Mouse (Mus musculus) retina, postnatal 1 day (tissue): Measurements from ENCODE around the gene Nt5dc2.
A peak's percentile ranks its signal among the peaks of the same experiment; 100 is the strongest.

Experiments used
- DNase-seq: peaks from one replicate; pipeline ENCODE4 v3.0.0-alpha.2; 2012

Nt5dc2 gene

DNA sequence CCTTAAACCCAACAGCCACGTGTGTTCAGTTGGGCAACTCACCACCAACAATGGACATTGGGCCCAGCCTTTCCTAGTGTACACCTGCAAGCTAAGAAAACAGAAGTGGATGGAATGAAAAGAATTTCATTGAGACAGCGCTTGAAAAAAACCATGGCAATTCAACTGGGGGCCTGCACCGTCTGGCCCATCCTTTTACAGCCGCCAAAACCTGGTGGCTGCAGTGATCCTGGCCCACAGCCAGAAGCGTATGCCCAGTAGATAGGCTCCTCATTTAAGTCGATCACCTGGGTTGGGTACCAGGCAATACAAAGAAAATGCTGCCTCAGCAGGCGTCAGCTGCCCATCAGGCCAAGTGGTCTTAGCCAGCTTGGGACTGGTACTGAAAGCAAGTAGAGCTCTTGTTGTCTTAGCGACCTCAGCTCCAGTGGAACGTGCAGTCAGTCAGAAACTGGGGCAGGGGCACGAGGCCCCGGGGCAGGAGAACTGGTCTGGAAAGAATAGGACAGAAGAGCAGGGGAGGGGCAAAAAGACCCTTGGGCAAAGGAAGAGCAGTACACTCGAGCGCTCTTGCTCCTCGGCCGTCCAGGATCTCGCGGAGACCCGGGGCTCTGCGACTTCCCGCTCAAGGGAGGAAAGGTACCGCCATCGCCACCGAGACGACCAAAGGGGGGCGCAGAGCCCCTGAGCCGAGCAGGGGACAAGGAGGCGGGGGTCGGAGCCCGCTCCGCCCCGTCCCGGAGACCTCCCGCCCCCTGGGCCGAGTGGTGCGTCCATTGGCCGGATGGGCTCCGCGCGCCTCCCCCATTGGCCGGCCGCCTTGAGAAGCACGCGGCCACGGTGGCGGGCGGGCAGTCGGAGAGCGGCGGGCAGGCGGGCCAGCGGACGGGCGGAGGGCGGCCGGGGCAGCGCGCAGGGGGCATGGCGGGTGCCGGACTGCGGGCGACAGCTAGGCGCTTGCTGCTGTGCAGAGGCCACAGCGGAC lies at the start of gene Nt5dc2:
Gene Nt5dc2, plus strand, starts transcription at position 818 of the 985 bp plus-strand sequence.
- DNase-seq, result peak; percentile 97

- no peak for DNase-seq
Observed at GRCm38 (mm10) chr14:31081147-31081546, 49.7 kb upstream of the Nt5dc2 start.

GRCm38 (mm10) chr14:31087433-31087832 lies 43.4 kb upstream of the Nt5dc2 start:
- no peak for DNase-seq

DNA sequence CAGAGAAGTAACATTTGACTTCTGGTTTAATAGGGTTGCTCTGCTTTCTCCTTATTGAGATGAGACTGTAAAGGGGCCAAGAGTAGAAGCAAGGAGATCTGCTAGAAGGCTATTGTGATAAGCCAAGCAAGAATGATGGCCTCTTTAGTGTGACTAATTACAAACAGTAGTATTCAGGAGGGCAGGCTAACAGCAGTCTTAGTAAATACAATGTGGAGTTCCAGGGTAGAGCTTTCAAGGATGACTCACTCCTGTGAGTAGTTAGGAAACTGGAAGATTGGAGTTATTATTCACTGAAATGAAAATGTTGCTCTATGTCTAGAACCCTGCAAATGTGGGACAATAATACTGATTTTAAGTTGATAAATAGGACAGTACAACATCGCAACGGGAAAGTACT lies 42.3 kb upstream of the Nt5dc2 start:
- no peak for DNase-seq

- DNase-seq, result no peak
Observed at GRCm38 (mm10) chr14:31089918-31090317, 40.9 kb upstream of the Nt5dc2 start.

- no peak for DNase-seq
Observed at GRCm38 (mm10) chr14:31105156-31105555, 25.7 kb upstream of the Nt5dc2 start.

DNA sequence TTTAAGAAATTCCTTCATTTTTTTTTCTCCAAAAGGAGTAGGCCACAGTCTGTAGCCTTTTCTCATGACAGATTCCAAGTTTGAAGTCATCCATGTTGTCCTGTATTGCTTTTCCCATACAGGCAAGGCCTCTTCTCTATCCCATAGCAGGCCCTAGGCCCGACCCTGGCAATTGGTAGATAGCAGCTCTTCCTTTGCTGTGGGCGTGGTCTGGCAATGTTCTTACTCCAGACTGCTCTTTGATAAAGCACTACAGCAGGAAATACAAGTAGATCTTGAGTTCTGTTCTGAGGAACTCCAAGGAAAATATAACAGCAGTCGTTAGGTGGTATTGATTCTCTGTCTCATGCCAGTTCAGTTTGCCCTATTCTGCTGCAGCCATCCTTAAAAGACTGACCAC lies 20.2 kb upstream of the Nt5dc2 start:
- no peak for DNase-seq

DNA sequence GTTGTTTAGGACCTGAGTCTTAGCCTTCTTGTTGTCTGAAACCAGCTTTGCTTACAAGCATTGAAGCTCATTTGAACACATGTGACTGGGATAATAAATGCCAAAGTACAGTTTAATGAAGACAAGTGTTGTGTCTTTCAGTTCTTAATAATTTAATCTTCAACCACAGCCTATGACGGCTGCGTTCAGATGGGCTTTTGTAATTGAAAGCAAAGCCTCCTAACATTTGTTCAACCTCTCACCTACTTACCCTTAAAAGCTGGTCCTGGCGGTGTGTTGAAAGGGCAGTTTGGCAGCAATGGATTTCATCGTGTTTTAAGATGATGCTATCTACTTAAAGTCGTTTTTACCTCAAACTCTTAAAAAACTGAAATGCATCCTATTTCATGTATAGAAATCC lies 18.7 kb upstream of the Nt5dc2 start:
- DNase-seq, result no peak

- DNase-seq, result no peak
Observed at GRCm38 (mm10) chr14:31114011-31114410, 16.8 kb upstream of the Nt5dc2 start.

GRCm38 (mm10) chr14:31115522-31115921 lies 15.3 kb upstream of the Nt5dc2 start:
- no peak for DNase-seq

DNA sequence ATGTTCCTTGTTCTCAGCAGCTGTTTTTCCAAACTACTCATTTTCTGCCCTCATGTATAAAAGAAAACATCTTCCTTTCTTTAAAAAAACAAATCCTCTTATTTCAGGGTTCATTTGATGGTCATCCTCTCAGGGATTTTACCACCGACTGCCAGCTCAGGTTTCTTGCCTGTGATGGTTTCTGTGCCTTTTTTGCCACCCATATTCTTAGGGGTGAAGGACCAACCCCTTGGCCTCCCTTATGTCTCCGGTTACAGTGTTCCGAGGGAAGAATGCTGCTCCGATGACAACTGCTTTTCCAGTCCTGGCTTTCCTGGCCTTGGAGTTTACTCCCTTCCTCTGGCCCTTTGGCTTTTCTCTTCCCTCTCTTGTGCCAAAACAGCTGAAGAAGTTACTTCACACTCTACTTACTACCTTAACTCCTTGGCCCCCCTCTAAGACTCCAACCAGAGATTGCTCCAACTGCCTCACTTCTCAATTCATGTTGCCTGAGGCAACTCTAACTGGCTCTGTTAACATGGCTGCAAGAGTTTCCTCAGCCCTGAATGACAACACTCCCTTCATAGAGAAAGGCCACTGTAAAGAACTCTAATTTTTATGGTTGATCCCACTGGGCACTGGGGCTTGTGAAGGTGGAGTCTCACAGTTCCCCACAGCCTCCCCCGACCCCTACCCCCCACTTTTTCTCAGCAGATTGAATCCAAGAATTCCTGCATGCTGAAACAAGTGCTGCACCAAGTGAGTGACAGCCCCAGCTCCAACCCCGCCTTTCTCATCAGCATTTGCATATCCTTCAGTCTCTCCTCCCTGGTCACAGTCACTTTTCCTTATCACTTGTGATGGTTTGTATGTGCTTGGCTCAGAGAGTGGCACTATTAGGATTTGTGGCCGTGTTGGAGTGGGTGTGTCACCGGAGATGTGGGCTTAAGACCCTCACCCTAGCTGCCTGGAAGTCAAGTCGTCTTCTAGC lies 5.5 kb upstream of the Nt5dc2 start:
- DNase-seq, result no peak

GRCm38 (mm10) chr14:31126826-31127225 lies 4.0 kb upstream of the Nt5dc2 start:
- no peak for DNase-seq

- DNase-seq, result peak; percentile 62
Observed at GRCm38 (mm10) chr14:31128101-31128825, 2.6 kb upstream of the Nt5dc2 start.

DNA sequence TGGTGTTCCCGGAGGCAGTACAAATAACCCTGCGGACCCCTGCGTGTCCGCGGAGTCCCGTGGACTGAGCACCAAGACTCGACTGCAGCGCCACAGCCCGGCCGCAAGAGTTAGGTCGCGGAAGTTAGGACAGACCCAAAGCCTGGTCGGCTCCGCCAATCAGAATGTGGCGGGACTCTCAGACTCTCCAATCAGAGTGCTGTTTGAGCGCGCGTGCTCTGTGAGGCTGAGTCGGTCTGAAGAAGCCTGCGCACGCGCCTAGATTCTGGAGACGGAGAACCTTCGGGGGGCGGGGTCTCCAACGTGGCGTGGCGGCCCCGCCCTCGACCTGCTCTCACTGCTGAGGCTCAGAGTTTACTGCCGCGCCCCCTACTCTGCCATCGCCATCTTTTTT lies 2.0 kb upstream of the Nt5dc2 start, which contains the start of gene Smim4:
Gene Smim4, minus strand, starts transcription at position 131 of the 394 bp plus-strand sequence.
- peak; percentile 100 for DNase-seq

- no peak for DNase-seq
Observed at GRCm38 (mm10) chr14:31129326-31130235, 1.3 kb upstream of the Nt5dc2 start.

DNA sequence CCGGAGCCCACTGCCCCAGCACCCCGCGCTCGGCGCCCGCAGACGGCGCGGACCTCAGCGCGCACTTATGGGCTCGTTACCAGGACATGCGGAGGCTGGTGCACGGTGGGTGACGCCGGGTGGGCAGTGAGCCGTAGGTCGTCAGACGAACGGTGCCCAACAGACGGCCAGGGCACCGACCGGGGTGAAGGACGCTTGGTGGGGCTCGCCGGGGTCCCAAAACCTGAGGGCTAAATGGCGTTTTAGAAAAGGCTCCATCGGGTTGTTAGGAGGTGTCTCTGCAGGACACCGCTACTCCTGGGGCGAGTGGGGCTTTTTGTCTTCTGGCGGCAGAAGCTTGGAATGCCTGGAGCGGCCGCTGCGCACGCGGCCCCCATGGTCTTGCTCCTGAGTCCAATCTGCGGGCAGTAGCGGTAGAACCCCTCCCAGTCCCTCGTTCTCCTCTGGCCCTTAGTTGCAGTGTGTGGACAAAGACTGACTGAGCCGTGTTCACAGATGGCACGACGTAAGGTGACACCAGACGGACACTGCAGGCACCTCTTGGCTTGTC lies 494 bp downstream of the Nt5dc2 start:
- DNase-seq, result peak; percentile 57

GRCm38 (mm10) chr14:31132031-31132430 lies 1.2 kb downstream of the Nt5dc2 start:
- peak; percentile 37 for DNase-seq

GRCm38 (mm10) chr14:31132491-31132975 lies 1.7 kb downstream of the Nt5dc2 start:
- no peak for DNase-seq

DNA sequence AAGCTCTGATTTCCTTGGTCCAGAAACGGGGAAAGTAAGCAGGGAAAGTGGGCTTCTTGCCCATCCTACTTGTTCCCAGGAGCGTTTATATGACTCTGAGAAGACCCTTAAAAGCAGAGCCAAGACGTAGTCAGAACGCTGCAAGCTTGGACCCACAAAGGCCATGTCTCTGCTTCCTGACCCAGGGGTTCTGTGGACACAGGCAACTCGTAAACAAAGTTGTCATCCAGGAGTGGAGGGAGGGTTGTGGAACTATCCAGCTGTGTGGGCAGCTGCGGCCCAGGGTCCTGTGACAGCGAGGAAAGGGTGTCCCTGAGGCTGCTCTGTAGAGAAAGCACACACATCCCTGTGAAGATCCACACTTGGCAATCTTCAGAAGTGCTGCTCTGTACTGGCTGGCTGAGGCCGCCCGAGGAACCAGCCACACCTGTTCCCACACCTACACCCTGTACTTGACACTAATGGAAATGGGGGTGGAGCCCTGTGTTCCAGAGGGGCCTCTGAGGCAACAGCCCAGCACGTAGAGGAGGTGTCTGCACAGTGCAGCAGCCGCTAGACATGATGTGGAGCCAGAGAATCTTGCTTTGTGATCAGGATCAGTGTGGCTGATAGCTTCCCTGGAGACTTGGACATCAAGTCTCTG lies 2.3 kb downstream of the Nt5dc2 start:
- DNase-seq, result no peak
